Mouse (Mus musculus): ENCODE data around the gene Bcan. TPM values are rescaled to one million over a fixed set of nuclear protein-coding genes. Genes with fewer than 3 reads are reported as not detected.

The Bcan gene
- polyA plus RNA-seq, 1 experiment from 2014 or later = 0.53 TPM

DNA sequence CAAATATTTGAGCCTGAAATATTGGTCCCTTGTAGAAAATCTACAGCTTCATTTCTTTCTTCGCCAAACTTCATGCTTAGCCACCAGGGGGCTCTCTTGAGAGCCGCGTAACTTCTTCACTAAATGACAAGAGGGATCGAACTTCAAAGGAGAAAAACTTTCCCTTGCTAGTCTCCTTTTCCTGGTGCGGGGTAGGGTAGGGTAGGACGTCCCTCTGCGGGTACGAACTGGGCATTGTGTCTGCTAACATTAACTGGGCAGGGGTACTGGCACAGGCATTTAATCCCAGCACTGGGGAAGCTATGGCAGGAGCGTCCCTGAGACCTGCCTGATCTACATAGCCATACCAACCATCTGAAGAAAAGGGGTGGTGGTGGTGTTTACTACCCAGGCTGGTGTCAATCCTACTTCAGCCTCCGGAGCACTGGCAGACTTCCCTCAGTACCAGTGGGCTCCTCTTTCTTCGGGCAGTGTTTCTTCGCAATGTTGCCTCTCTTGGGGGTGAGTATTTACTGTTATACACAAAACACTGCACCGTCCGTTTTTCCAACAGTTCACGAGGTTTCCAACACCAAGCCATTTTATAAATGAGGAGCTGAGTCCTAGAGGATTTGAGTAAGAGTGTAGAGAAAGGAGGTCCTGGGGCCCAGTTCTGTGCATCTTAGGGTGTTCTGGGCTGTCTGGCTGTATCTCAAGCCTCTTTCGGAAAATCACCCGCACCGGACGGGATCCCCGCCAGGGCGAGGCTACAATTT lies 29.7 kb downstream of the Bcan start:
- H3K4me2 ChIP-seq = peak overlapping the region; percentile 96
- peak overlapping the region; percentile 7; the same call in 1 of the 2 replicates for H3K9ac ChIP-seq
- no peaks in the 10 kb centered on the region for H3K9me3 ChIP-seq
- no peaks in the 10 kb centered on the region for H3K36me3 ChIP-seq
- H3K4me1 ChIP-seq = peaks cover 46% of the 10 kb centered on the region
- no peak for ATAC-seq (ENCODE audit: insufficient number of reproducible peaks, insufficient read depth, low FRiP score, low TSS enrichment, low read depth)
- peak overlapping the region; percentile 51 for H3K4me3 ChIP-seq
- H3K27me3 ChIP-seq = peaks cover 36% of the 10 kb centered on the region
- no peak overlapping the region; the same call in 1 of the 2 replicates for H3K27ac ChIP-seq
- WGBS = under 1% methylated on average over 21 of the region's 21 CpGs

DNA sequence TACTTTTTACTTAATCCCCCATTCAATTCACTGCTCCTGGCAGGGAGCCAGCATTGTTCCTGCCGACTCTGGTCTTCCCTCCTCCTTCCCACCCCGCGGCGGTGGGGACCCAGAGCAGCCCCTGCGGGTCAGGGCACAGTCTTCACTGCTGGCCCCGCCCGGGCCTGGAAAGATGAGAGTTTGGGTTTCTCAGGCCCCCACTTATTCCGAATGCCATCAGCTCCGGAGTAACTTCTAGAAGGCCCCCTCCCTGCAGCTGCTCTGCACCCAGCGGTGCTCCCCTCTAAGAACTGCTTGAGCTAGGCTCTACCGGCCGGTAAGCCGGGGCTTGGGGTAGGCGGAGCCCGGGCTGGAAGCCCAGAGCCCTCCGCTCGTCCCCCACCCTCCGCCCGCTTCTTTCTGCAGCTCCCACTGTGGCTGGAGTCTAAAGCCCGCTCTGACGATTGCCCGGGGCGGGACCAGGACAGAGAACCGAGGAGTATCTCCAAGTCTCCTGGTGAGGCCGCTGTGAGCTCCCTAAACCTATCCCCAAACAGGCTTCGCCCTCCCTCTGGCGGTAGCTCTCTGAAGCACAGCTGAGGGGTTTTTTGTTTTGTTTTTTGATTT lies 39.3 kb downstream of the Bcan start:
- H3K4me1 ChIP-seq = peaks cover 35% of the 10 kb centered on the region
- H3K9me3 ChIP-seq = no peaks in the 10 kb centered on the region
- no peaks in the 10 kb centered on the region for H3K36me3 ChIP-seq
- peak overlapping the region; percentile 69 for H3K4me2 ChIP-seq
- peak overlapping the region; percentile 99 for H3K27ac ChIP-seq
- WGBS = under 1% methylated on average over 27 of the region's 27 CpGs
- H3K4me3 ChIP-seq = peak overlapping the region; percentile 44
- H3K9ac ChIP-seq = peak overlapping the region; percentile 77
- H3K27me3 ChIP-seq = no peaks in the 10 kb centered on the region
- ATAC-seq (ENCODE audit: insufficient number of reproducible peaks, insufficient read depth, low FRiP score, low TSS enrichment, low read depth) = peak; percentile 94

DNA sequence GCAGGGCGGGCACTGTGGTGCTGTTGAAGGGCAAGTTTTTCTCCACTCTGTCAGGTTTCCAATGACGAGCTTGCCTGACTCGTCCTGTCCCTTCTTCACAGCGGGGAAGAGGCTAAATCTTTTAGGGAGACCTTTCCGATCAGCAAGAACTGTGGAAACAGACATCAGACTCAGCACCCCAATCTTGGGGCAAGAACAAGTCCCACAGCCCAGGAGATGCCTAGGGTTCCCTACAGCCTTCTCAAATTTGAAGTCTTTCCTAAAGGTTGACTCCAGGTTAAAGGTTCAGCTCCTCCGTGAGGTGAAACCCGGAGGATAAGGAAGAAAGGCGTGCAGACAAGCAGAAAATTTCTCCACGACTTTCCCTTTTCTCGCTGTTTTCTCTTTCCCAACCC lies 39.8 kb downstream of the Bcan start:
- Histone ChIP-seq H3K4me2 (peak overlapping the region; percentile 69), H3K27ac (peak overlapping the region; percentile 99), H3K36me3 (no peaks in the 10 kb centered on the region), H3K9me3 (no peaks in the 10 kb centered on the region), H3K4me3 (peak overlapping the region; percentile 44), H3K27me3 (no peaks in the 10 kb centered on the region), H3K9ac (peak overlapping the region; percentile 77), H3K4me1 (peaks cover 35% of the 10 kb centered on the region)
- WGBS = 4% methylated on average over 10 of the region's 10 CpGs
- ATAC-seq (ENCODE audit: insufficient number of reproducible peaks, insufficient read depth, low FRiP score, low TSS enrichment, low read depth) = no peak

DNA sequence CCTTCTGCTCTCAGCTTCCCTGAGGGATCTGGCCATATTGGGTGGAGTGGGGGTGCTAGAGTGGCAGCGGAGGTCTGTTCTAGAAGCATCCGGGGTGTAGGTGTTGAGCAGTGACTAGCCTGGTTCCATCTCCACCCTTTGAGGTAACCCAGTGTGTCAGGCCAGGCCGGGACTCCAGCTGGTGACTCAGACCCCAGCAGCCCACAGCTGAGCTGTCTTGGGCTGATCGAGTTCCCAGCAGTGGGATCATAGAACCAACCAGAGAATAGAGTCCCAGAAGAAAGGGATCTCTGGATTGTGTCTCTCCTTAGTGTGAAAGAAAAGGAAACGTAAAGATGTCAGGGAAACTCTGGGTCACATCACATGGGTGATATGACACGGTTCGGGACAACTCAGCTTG lies 40.7 kb downstream of the Bcan start:
- H3K4me1 ChIP-seq = peaks cover 35% of the 10 kb centered on the region
- no peak for ATAC-seq (ENCODE audit: insufficient number of reproducible peaks, insufficient read depth, low FRiP score, low TSS enrichment, low read depth)
- 75% methylated on average over 7 of the region's 7 CpGs for WGBS

DNA sequence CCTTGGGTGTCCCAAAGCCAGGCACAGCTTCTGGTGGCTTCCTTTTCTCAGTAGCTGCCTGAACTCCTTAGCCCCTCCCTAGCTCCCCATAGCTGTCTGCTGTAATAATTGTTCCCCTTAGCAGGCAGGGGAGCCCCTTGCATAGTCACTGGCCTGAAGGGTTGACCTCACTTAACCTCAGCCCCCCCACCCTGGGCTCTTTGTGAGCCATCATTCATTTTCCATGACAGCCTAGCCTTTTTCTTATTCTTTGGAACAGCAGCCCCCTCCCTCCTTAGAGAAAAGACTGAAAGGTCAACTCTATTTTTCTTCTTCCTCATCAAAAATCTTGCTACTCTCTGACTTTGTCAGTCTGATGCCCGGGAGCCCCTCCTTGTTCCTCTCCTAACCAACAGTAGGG lies 41.1 kb downstream of the Bcan start:
- Histone ChIP-seq H3K27me3 (no peaks in the 10 kb centered on the region), H3K4me3 (no peak overlapping the region), H3K9ac (no peak overlapping the region), H3K36me3 (peaks cover 11% of the 10 kb centered on the region), H3K9me3 (no peaks in the 10 kb centered on the region), H3K4me2 (no peak overlapping the region), H3K4me1 (peaks cover 35% of the 10 kb centered on the region), H3K27ac (peak overlapping the region; percentile 99)
- WGBS = 28% methylated on average over 1 of the region's 1 CpGs
- no peak for ATAC-seq (ENCODE audit: insufficient number of reproducible peaks, insufficient read depth, low FRiP score, low TSS enrichment, low read depth)

More for the DNA sequence above, 40.7 kb downstream of the Bcan start:
- Histone ChIP-seq H3K9ac (no peak overlapping the region), H3K4me2 (peak overlapping the region; percentile 69; the same call in 1 of the 2 replicates), H3K36me3 (peaks cover 7% of the 10 kb centered on the region), H3K9me3 (no peaks in the 10 kb centered on the region), H3K27ac (peak overlapping the region; percentile 99), H3K4me3 (no peak overlapping the region), H3K27me3 (no peaks in the 10 kb centered on the region)

DNA sequence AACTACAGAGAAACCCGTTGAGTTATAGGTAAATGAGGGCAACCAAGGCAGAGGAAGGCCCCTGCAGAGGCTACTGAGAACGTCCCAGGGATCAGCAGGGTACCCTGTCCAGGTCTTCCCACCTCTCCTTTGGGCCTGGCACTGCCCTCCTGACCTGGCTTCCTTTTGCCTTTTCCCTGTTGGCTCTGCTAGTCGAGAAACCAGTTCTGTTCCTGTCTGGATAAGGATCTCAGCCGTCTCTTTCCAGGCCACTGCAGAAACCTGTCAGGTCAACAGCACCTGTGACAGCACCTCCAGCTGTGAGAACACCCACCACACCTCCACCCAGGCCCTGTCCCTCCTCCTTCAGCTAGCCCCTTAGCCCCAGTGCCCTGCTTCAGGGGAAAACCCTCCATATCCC lies 41.6 kb downstream of the Bcan start:
- H3K4me1 ChIP-seq = peaks cover 35% of the 10 kb centered on the region
- H3K27me3 ChIP-seq = no peaks in the 10 kb centered on the region
- peaks cover 16% of the 10 kb centered on the region for H3K36me3 ChIP-seq
- 21% methylated on average over 4 of the region's 4 CpGs for WGBS
- H3K9me3 ChIP-seq = no peaks in the 10 kb centered on the region
- no peak for ATAC-seq (ENCODE audit: insufficient number of reproducible peaks, insufficient read depth, low FRiP score, low TSS enrichment, low read depth)
- H3K4me3 ChIP-seq = no peak overlapping the region
- H3K27ac ChIP-seq = peak overlapping the region; percentile 99
- H3K9ac ChIP-seq = no peak overlapping the region
- H3K4me2 ChIP-seq = no peak overlapping the region

DNA sequence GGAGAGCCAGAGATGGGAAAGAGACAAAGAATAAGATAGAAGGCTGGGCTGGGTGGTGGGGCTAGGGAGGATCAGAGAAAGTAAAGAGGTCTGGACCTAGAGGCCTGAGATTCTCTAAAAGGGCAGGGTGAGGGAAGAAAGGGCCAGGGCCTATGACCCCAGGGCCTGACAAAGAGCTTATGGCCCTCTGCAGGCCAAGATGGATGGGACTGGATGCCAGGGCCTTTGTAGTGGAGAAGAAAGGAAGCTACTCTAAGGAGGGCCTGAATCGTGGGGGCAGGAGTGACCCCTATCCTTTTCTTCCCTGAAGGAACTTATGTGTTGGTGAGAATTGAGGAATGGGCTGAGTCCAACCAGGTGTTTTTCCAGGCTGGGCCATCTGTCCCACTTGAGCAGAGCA lies 42.0 kb downstream of the Bcan start:
- Histone ChIP-seq H3K4me1 (peaks cover 36% of the 10 kb centered on the region), H3K9ac (0 out of 2 replicates have a peak overlapping the region, but pooled peaks have one; percentile 2), H3K9me3 (no peaks in the 10 kb centered on the region), H3K36me3 (peaks cover 20% of the 10 kb centered on the region), H3K27me3 (no peaks in the 10 kb centered on the region), H3K4me2 (no peak overlapping the region), H3K27ac (no peak overlapping the region; the same call in 1 of the 2 replicates), H3K4me3 (no peak overlapping the region)
- no peak for ATAC-seq (ENCODE audit: insufficient number of reproducible peaks, insufficient read depth, low FRiP score, low TSS enrichment, low read depth)
- 11% methylated on average over 1 of the region's 1 CpGs for WGBS

DNA sequence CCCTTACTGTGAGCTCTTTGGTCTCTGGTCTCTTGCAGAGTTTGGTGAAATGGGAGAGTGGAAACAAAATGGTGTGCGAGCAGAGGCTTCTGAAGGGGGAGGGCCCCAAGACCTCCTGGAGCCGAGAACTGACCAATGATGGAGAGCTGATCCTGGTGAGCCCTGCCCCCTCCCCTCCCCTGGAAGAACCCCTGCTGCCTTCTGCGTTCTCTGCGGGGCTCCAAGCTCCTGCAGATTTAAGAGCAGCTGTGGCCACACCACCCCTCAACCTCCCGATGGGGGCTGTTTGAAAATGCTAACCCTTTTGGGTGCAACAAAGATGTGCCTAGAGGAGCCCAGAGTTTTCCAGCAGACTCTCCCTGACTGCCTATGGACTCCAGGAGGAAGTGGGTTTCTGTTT lies 47.6 kb downstream of the Bcan start:
- peak overlapping the region; percentile 64 for H3K9ac ChIP-seq

DNA sequence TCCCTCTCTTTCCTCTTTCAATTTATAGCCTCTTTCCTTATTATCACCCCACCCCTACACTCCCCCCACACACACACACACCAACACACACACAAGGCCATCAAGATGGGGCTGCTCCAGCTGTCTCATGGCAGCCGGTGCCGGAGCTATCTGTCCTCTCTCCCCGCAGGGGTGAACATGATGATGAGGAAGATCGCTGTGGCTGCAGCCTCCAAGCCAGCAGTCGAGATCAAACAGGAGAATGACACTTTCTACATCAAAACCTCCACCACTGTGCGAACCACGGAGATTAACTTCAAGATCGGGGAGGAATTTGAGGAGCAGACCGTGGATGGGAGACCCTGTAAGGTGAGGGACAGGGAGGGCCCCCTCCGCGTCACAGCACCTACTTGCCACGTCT lies 48.1 kb downstream of the Bcan start:
- 20% methylated on average over 12 of the region's 12 CpGs for WGBS
- Histone ChIP-seq H3K9ac (peak overlapping the region; percentile 64), H3K4me1 (peaks cover 61% of the 10 kb centered on the region), H3K9me3 (no peaks in the 10 kb centered on the region), H3K27me3 (no peaks in the 10 kb centered on the region), H3K36me3 (peaks cover 33% of the 10 kb centered on the region), H3K27ac (peak overlapping the region; percentile 88), H3K4me2 (peak overlapping the region; percentile 73), H3K4me3 (peak overlapping the region; percentile 58)
- ATAC-seq (ENCODE audit: insufficient number of reproducible peaks, insufficient read depth, low FRiP score, low TSS enrichment, low read depth) = no peak

More for the DNA sequence above, 47.6 kb downstream of the Bcan start:
- peak overlapping the region; percentile 58 for H3K4me3 ChIP-seq
- ATAC-seq (ENCODE audit: insufficient number of reproducible peaks, insufficient read depth, low FRiP score, low TSS enrichment, low read depth) = 0 out of 2 replicates have a peak, but pooled peaks have one; percentile 33
- no peaks in the 10 kb centered on the region for H3K9me3 ChIP-seq
- H3K27me3 ChIP-seq = no peaks in the 10 kb centered on the region
- peaks cover 33% of the 10 kb centered on the region for H3K36me3 ChIP-seq
- H3K4me1 ChIP-seq = peaks cover 56% of the 10 kb centered on the region
- WGBS = 7% methylated on average over 5 of the region's 5 CpGs
- H3K27ac ChIP-seq = peak overlapping the region; percentile 88
- peak overlapping the region; percentile 73 for H3K4me2 ChIP-seq

DNA sequence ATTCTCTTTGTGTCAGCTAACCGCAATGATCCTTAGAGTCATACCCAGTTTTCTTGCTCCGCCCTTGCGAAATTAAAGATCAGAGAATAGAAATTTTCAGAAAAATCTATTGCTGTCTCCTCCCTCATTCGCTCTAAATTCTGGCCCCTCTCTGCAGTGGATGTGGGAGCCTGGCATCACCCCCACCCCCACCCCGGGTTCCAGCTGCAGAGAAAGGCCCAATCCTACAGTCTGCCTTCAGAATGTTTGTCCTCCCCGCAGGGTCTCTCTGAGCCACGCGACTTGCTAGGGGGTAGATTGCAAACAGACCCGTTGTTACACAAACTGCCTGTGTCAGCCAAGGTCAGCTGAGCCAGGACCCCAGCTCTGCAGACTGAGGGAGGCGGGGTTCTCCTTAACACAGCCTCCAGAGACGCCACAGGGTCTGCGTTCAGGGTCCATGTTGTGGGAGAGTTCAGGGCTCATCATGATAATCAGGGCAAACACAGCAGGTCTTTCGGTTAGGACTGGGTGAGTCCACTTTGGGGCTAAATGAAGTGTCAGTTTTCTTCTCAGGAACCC lies 50.0 kb downstream of the Bcan start:
- no peaks in the 10 kb centered on the region for H3K9me3 ChIP-seq
- peak overlapping the region; percentile 58 for H3K4me3 ChIP-seq
- peak overlapping the region; percentile 78 for H3K9ac ChIP-seq
- H3K36me3 ChIP-seq = peaks cover 32% of the 10 kb centered on the region
- 2% methylated on average over 13 of the region's 13 CpGs for WGBS
- 0 out of 2 replicates have a peak, but pooled peaks have one; percentile 11 for ATAC-seq (ENCODE audit: insufficient number of reproducible peaks, insufficient read depth, low FRiP score, low TSS enrichment, low read depth)
- peak overlapping the region; percentile 73 for H3K4me2 ChIP-seq
- H3K27ac ChIP-seq = peak overlapping the region; percentile 97
- H3K27me3 ChIP-seq = no peaks in the 10 kb centered on the region
- peaks cover 80% of the 10 kb centered on the region for H3K4me1 ChIP-seq

DNA sequence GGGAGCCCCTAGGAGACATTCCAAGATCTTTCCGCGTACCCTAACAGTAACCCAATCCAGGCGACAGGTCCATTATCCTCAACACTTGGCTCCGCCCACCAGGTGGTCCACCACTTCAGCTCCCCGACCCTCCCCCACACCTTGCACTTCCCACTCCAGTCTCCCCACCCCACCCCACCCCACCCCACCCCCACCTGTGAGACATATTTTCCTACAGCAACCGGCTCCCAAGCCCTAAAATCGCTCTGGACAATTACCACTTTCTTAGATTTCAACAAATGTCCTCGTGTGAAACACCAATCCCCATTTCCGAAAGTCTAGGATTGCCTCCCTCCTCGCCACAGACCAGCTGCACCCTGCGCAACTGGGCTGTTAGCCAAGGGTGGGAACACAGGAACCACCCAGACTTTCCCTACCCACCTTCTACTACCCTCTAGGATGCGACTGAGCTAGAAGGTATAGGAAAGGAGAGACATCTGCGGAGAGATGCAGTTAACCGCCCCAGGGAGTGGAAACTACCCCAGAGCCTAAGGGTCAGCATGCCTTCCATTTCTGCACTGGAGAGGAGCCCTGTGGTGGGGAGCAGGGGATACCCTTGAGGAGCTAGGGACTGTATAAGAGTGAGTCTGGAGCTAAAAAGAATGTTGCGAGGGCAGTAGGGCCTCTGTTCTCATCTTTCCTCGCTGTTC lies 50.6 kb downstream of the Bcan start:
- Histone ChIP-seq H3K9me3 (no peaks in the 10 kb centered on the region), H3K27me3 (no peaks in the 10 kb centered on the region), H3K36me3 (peaks cover 26% of the 10 kb centered on the region), H3K4me1 (peaks cover 86% of the 10 kb centered on the region), H3K27ac (peak overlapping the region; percentile 97), H3K9ac (peak overlapping the region; percentile 78), H3K4me3 (peak overlapping the region; percentile 58), H3K4me2 (peak overlapping the region; percentile 73)
- 0 out of 2 replicates have a peak, but pooled peaks have one; percentile 22 for ATAC-seq (ENCODE audit: insufficient number of reproducible peaks, insufficient read depth, low FRiP score, low TSS enrichment, low read depth)
- 1% methylated on average over 16 of the region's 16 CpGs for WGBS

Data from embryonic facial prominence, embryonic 13.5 days (tissue).